Mouse (Mus musculus) urinary bladder, postnatal 25 days (tissue): ENCODE measurements around the gene Ssty2.
"Not testable (repeated sequence)": the region's sequence is repeated elsewhere in the genome, so short reads cannot be mapped to it uniquely, and the experiment has no call there.

ENCODE experiments used
- DNase-seq: peaks from one replicate; pipeline ENCODE4 v3.0.0; 2022; ENCODE audit warnings: low spot score

Ssty2 gene

DNA sequence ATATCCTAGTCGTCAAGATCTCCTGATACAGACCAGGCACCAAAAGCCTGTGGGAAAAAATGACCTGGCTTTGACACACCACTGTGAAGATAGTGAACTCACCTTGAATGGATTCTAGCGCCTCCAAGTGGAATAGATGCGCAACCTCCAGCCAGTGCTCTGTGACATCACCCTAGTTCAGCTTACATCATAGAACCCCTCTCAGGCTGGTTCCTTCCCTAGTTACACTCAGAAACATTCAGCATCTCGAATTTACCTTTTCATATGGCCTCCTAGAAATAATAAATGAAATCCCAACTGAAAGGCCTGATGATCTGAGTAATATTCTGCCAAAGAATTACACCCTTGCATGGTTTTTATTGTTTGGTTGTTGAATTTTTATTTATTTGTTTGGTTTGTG is at the start of gene Ssty2:
Gene Ssty2, minus strand, starts transcription at position 101 of the 400 bp plus-strand sequence.
- not testable (repeated sequence) for DNase-seq
